Mouse (Mus musculus) yolk sac, embryonic 10.5 days (tissue): ENCODE results near the gene Tex30.
A peak's percentile ranks its signal among the peaks of the same experiment; 100 is the strongest.
"Not testable (repeated sequence)": the region's sequence is repeated elsewhere in the genome, so short reads cannot be mapped to it uniquely, and the experiment has no call there.

Source experiments
- DNase-seq: peaks from one replicate; pipeline ENCODE4 v3.0.0-alpha.2; 2017; ENCODE audit warnings: low spot score

Gene Tex30

DNA sequence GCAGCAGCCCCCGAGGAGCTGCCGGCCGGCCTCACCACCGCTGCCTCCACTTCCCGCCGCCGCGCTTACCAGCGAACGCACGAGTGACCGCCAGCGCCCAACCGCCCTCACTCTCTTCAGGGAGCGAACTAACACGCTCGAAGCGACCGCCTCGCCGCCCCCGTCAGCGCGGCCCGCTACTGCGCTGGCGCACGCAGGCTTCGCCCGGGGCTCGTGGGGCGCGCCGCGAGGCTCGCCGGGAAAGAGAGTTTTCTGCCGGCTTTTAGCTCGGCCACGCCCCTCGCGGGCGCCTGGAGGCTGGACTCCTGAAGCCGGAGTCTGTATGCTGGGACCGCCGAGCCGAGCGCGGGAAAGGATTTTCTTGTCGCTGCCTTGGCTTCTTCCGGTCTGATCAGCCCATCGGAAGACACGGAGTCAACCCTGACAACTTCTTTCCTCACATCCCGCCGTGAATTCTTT is at the start of gene Tex30:
TSS of gene Tex30 (minus strand) at position 183 of the 459 bp plus-strand sequence.
- peak; percentile 94 for DNase-seq

DNA sequence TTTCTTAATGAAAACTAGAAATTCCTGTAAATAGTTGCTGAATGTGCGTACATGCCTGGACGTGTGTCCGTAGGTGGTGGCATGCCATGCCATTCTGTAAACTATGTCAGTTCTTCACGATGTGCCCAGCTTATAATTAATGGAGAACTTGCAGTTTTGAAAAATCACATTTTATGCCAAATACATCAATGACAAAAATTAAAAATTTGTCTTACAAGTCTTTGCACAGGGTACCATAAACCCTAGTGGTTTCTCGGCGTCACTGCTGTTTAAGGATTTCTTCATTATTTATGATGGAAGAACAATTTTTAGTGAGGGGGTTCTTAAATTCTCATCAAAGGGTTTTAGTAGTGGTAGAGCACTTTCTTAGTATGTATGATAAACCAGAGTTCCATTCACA is 46.5 kb upstream of the Tex30 start:
- no peak for DNase-seq

- peak; percentile 93 for DNase-seq
Measured at GRCm38 (mm10) chr1:44147563-44148381, 45.5 kb upstream of the Tex30 start, which contains the start of gene Ercc5. Gene Ercc5, plus strand, starts transcription at chr1:44147744.

GRCm38 (mm10) chr1:44142747-44143146 is 40.5 kb upstream of the Tex30 start:
- DNase-seq, result no peak

- DNase-seq, result no peak
Measured at GRCm38 (mm10) chr1:44140232-44140631, 38.0 kb upstream of the Tex30 start.

DNA sequence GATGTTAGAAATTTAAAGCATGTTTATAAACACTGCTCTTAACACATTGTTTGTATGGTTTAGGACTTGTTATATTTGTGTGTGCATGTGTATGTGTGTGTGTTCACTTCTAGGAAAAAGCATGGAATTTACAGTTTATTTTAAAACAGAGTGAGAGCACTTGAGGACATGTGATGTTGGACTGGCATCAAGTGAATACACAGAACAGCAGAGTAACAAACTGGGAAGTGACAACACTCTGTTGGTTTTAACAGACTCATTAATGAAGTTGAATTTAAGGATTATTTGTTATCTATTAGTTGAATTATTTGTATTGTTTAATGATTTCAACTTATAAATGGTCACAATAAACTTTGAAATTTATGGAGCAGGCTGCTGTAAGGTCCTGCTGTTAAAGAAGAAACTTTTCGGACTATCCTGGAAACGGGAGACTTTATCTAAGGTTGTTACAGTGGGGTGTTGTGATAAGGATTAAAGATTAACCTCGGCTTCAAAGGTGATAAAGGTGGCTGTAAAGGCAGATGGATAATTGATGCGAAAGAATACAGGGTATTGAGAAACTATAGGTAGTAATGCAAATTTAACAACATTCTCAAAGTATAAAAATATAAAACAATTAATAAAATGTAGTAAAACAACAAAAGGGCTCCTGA is 27.8 kb upstream of the Tex30 start:
- no peak for DNase-seq

- no peak for DNase-seq
Measured at GRCm38 (mm10) chr1:44125590-44125989, 23.3 kb upstream of the Tex30 start.

- no peak for DNase-seq
Measured at GRCm38 (mm10) chr1:44122256-44122655, 20.0 kb upstream of the Tex30 start.

DNA sequence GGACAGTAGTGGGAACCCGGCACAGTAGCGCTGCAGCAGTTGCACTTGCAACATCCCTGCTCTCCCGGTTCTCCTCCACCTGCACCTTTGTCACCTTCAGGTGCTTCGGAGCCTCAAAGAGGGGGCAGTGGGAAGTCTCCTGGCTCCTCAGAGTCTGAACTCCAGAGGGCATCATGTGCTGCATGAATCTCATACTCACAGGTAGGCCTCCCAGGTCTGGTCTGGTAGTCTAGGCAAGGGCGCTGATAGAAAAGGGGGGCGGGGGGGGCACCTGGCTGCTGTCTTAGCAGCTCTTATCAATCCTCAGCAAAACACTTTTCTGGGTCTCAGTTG is 17.8 kb upstream of the Tex30 start:
- DNase-seq, result no peak

- DNase-seq, result peak; percentile 87
Measured at GRCm38 (mm10) chr1:44119201-44120073, 17.2 kb upstream of the Tex30 start.

- peak; percentile 92 for DNase-seq
Measured at GRCm38 (mm10) chr1:44118239-44119054, 16.2 kb upstream of the Tex30 start, which contains the start of the genes Kdelc1 and Bivm. Gene Kdelc1, minus strand, starts transcription at chr1:44118808. Gene Bivm, plus strand, starts transcription at chr1:44118957.

- DNase-seq, result no peak
Measured at GRCm38 (mm10) chr1:44117571-44117970, 15.3 kb upstream of the Tex30 start.

- peak; percentile 9 for DNase-seq
Measured at GRCm38 (mm10) chr1:44102939-44103338, 698 bp upstream of the Tex30 start.

GRCm38 (mm10) chr1:44101448-44102225 is 604 bp downstream of the Tex30 start:
- DNase-seq, result peak; percentile 72

GRCm38 (mm10) chr1:44064625-44065024 is 37.6 kb downstream of the Tex30 start:
- DNase-seq, result peak; percentile 11

GRCm38 (mm10) chr1:44063439-44063838 is 38.8 kb downstream of the Tex30 start:
- no peak for DNase-seq

DNA sequence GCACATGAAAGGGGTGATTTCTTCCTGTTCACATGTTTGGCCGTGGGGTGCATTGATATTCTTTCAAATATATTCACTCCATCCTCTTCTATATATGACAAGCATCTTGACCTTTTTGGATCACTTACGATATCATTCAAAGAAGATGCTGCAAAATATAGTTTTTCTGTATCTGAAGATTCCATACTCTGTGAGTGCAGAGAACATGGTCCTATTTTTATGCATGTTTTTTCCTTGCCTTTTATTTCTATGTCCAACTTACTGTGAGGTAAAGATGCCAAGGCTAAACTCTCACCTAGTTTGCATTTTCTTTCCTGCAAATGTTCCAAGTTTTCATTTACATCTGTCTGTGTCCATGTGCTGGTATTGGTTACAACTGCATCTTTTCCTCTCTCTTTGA is 40.4 kb downstream of the Tex30 start, which contains the start of gene Gm8251:
TSS of gene Gm8251 (minus strand) at position 101 of the 400 bp plus-strand sequence.
- DNase-seq, result no peak

DNA sequence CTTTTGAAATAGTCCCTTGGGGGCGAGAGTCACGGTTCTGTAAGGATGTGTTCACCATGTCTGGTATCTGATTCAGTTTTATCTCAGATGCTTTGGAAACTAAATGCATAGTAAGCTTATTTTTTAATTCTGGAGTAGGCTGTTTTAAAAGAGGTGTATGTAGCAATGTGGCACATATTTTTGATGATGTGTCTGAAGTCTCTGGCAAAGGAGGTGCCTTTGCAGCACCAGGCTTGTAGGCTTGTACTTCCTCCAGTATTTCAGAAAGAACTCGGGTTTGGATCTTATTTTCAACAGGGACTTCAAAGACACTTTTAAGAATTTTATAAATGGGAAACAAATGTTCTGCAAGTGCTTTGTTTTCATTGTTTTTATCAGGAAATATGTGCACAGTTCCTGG is 44.4 kb downstream of the Tex30 start:
- DNase-seq, result no peak

DNA sequence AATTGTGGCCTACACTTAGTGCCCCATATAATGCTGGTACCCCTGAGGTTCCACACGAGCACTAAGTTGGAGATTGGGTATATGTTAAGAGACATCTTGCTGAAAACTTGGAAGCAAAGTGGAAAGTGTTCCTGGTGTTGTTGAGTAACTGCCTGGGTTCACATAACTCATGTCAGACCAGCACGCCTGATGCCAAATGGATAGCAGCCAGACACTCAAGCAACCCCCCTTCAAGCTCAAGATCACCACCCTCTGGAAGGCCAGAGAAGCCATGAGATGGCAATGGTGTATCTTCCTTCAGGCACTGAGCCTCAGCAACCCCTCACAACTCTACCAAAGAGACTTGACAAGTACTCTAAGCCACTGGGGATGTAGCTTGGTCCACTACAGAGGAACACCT is 55.7 kb downstream of the Tex30 start:
- DNase-seq, result no peak

DNA sequence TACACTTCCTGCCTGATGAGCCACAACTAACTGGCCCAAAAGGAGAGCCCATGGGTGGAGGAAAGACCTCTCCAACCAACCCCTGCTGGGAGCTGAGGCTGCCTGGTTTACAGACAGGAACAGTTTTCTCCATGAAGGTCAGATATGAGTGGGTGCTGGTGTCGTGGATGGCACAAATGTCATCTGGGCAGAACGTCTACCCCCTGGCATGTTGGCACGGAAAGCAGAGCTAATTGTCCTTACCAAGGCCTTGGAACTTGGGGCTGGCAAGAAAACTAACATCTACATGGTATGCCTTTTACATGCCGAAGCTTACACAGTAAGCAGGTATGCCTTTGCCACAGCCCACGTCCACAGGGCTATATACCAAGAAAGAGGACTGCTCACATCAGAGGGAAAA is 56.6 kb downstream of the Tex30 start:
- DNase-seq, result not testable (repeated sequence)

- DNase-seq, result no peak
Measured at GRCm38 (mm10) chr1:44042555-44042915, 59.7 kb downstream of the Tex30 start.
